Mouse (Mus musculus) hindbrain, postnatal 0 days (tissue): Measurements from ENCODE around the gene Hormad2. TPM values are rescaled to one million over a fixed set of nuclear protein-coding genes. Genes with fewer than 3 reads are reported as not detected.

Source experiments
- ATAC-seq: fragments of 200-750 bp; cut with Nextera tagmentation; 2 replicates; pipeline ENCODE4 v1.8.0; 2017; ENCODE audit warnings: mild to moderate bottlenecking, moderate TSS enrichment, moderate library complexity
- DNase-seq: peaks from one replicate; pipeline ENCODE4 v3.0.0-alpha.2; 2015; ENCODE audit warnings: low spot score
- H3K27ac ChIP-seq: fragments of 300-500 bp; sonication (generic); 2 replicates; pipeline ENCODE4 v1.5.1; 2014; ENCODE audit warnings: mild to moderate bottlenecking
- H3K27me3 ChIP-seq: fragments of 300-500 bp; sonication (generic); 2 replicates; pipeline ENCODE4 v1.6.1; 2014; ENCODE audit warnings: low read length, mixed read lengths; ENCODE audit not compliant: insufficient read depth
- H3K36me3 ChIP-seq: fragments of 300-500 bp; sonication (generic); 2 replicates; pipeline ENCODE4 v1.6.1; 2014; ENCODE audit warnings: low read length, mixed read lengths; ENCODE audit not compliant: insufficient read depth
- H3K4me1 ChIP-seq: fragments of 300-500 bp; sonication (generic); 2 replicates; pipeline ENCODE4 v1.6.1; 2014; ENCODE audit warnings: antibody characterized with exemption, low read length, mixed read lengths; ENCODE audit not compliant: insufficient read depth
- H3K4me2 ChIP-seq: fragments of 300-500 bp; sonication (generic); 2 replicates; pipeline ENCODE4 v1.6.1; 2014; ENCODE audit warnings: low read depth, mild to moderate bottlenecking, low read length, moderate library complexity, mixed read lengths
- H3K4me3 ChIP-seq: fragments of 300-500 bp; sonication (generic); 2 replicates; pipeline ENCODE4 v1.5.1; 2014; ENCODE audit warnings: low read length
- H3K9ac ChIP-seq: fragments of 300-500 bp; sonication (generic); replicated peaks from 2 replicates; pipeline ENCODE4 v1.6.1; 2014; ENCODE audit warnings: mild to moderate bottlenecking, low read length, moderate library complexity, mixed read lengths
- H3K9me3 ChIP-seq: fragments of 300-500 bp; sonication (generic); 2 replicates; pipeline ENCODE4 v1.6.1; 2016; ENCODE audit warnings: low read length, mixed read lengths
- CTCF ChIP-seq: IDR thresholded peaks from 2 replicates; pipeline ENCODE4 v1.5.1; 2016; ENCODE audit warnings: antibody characterized with exemption, control low read depth, low read depth
- WGBS: fragments of 180-500 bp; shearing (Covaris S2); extraction: QIAGEN DNeasy Blood & Tissue Kit; methylation state at CpG from one replicate; pipeline ENCODE4 v1.1.7; 2014; 5-methylcytosine and 5-hydroxymethylcytosine counted together
- polyA plus RNA-seq: library from polyadenylated mRNA; unstranded; fragments of >200 nt; fragmentation: Nextera tagmentation; extraction: Ambion mirVana; gene quantifications from 2 replicates; pipeline ENCODE4 v1.2.1, GENCODE M21; 2015
- total RNA-seq: library from RNA; depleted of rRNA; stranded (reverse); fragments of >200 nt; gene quantifications from 2 replicates; pipeline ENCODE4 v1.2.3, GENCODE M21; 2014; rRNA removed

Gene Hormad2
- total RNA-seq (not detected in 2 replicates), polyA plus RNA-seq (not detected in 2 replicates)

GRCm38 (mm10) chr11:4440978-4441377, at the start of gene Hormad2:
Gene Hormad2 (minus strand): TSS chr11:4441105.
- TF ChIP-seq CTCF, result no peak

GRCm38 (mm10) chr11:4489207-4489606, 48.3 kb upstream of the Hormad2 start:
- Histone ChIP-seq H3K4me1 (no peaks in the 10 kb centered on the region), H3K4me2 (no peak overlapping the region), H3K9me3 (no peaks in the 10 kb centered on the region), H3K4me3 (no peak overlapping the region), H3K27me3 (no peaks in the 10 kb centered on the region), H3K27ac (no peak overlapping the region), H3K36me3 (peaks cover 70% of the 10 kb centered on the region), H3K9ac (no peak overlapping the region)
- no peak for TF ChIP-seq CTCF
- WGBS, result 92% methylated on average over 4 of the region's 4 CpGs
- ATAC-seq (no peak), DNase-seq (no peak)

More at GRCm38 (mm10) chr11:4440978-4441377, at the start of gene Hormad2:
- Histone ChIP-seq H3K4me2 (no peak within 1 kb of the TSS), H3K9ac (no peak within 1 kb of the TSS), H3K4me3 (no peak within 1 kb of the TSS), H3K36me3 (no peaks in the 10 kb centered on the region), H3K9me3 (no peaks in the 10 kb centered on the region), H3K4me1 (no peaks in the 10 kb centered on the region), H3K27me3 (no peaks in the 10 kb centered on the region), H3K27ac (no peak within 1 kb of the TSS)
- ATAC-seq (no peak), DNase-seq (no peak)
- 51% methylated on average over 19 of the region's 19 CpGs for WGBS

DNA sequence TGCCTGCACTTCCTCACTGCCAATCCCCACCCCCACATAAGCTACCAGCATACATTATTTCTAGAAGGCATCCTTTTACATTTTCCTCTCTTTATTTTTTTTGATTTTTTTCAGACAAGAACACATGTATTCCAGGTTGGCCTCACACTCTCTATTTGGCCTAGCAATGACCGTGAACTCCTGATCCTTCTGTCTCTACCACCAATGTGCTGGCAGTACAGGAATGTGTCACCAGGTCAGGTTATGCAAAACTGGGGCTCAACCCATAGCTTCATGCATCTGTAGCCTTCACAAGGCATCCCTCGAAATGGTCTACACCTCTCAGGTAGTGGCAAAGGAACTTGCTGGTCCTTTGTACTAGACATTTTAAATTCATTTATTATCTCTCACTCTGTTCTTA, 47.9 kb upstream of the Hormad2 start:
- no peak for TF ChIP-seq CTCF
- H3K9me3 ChIP-seq, result no peaks in the 10 kb centered on the region
- 100% methylated on average over 2 of the region's 2 CpGs for WGBS
- no peak overlapping the region for H3K27ac ChIP-seq
- H3K36me3 ChIP-seq, result peaks cover 70% of the 10 kb centered on the region
- ATAC-seq (no peak), DNase-seq (no peak)
- no peak overlapping the region for H3K4me2 ChIP-seq
- no peak overlapping the region for H3K9ac ChIP-seq
- no peaks in the 10 kb centered on the region for H3K27me3 ChIP-seq
- no peaks in the 10 kb centered on the region for H3K4me1 ChIP-seq
- no peak overlapping the region for H3K4me3 ChIP-seq

DNA sequence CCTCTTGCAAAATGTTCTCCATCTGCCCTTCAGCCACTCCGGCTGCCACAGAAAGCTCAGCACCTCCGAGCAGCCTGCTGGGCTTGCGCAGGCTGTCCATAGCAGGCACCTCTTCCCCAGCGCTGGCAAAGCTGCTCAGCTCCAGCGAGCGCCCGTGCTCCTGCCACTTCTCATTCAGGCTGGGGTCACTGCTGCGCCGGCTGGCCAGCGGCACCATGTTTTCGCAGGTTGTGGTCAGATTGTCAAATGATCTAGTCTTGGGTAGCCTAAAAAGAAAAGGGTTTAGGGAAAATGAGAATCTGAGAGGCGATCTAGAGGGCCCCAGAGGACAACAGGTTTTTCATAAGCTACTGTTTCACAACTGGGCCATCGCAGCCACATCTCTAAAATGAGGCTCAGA, 47.5 kb upstream of the Hormad2 start:
- Histone ChIP-seq H3K27ac (no peak overlapping the region), H3K4me1 (no peaks in the 10 kb centered on the region), H3K4me2 (no peak overlapping the region), H3K36me3 (peaks cover 71% of the 10 kb centered on the region), H3K9me3 (no peaks in the 10 kb centered on the region), H3K9ac (no peak overlapping the region), H3K4me3 (no peak overlapping the region), H3K27me3 (no peaks in the 10 kb centered on the region)
- DNase-seq, result no peak
- 96% methylated on average over 13 of the region's 13 CpGs for WGBS
- no peak for ATAC-seq
- no peak for TF ChIP-seq CTCF

DNA sequence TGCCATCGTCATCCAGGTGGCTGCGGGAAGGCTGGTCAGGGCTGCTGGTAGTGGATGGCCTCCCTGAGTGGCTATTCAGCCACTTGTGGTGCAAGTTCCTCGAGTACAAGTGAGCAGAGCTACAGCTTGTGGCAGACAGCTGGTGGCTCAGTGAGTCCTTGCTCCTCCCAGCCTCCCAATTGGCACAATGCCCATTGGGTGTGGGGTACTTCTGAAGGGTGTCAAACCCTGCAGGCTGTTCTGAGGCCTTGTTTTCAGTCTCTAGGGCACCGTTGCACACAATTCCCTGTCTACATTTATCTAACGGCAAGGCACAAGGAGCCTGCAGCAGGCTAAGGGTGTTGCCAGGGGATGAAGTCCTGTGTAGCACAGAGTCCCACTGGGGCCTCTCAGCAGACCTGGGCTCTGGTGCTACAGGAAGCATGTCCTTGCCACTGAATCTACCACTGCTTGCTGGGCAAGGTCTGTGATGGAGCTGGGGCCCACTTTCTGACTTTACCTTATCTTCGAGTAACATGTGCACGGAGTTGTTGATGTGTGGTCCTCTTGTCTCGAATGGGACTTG, 46.6 kb upstream of the Hormad2 start:
- Histone ChIP-seq H3K27me3 (no peaks in the 10 kb centered on the region), H3K27ac (no peak overlapping the region), H3K9me3 (no peaks in the 10 kb centered on the region), H3K4me1 (no peaks in the 10 kb centered on the region), H3K4me3 (no peak overlapping the region), H3K4me2 (no peak overlapping the region), H3K9ac (no peak overlapping the region), H3K36me3 (peaks cover 76% of the 10 kb centered on the region)
- peak; percentile 59 for ATAC-seq
- 63% methylated on average over 8 of the region's 8 CpGs for WGBS
- no peak for TF ChIP-seq CTCF
- peak; percentile 72 for DNase-seq

GRCm38 (mm10) chr11:4484541-4484940, 43.6 kb upstream of the Hormad2 start:
- no peak overlapping the region for H3K4me3 ChIP-seq
- H3K27ac ChIP-seq, result no peak overlapping the region
- ATAC-seq, result no peak
- no peaks in the 10 kb centered on the region for H3K9me3 ChIP-seq
- no peaks in the 10 kb centered on the region for H3K27me3 ChIP-seq
- no peak for DNase-seq
- H3K4me2 ChIP-seq, result no peak overlapping the region
- no peaks in the 10 kb centered on the region for H3K4me1 ChIP-seq
- no peak for TF ChIP-seq CTCF
- H3K9ac ChIP-seq, result no peak overlapping the region
- 89% methylated on average over 5 of the region's 5 CpGs for WGBS
- peaks cover 75% of the 10 kb centered on the region for H3K36me3 ChIP-seq

DNA sequence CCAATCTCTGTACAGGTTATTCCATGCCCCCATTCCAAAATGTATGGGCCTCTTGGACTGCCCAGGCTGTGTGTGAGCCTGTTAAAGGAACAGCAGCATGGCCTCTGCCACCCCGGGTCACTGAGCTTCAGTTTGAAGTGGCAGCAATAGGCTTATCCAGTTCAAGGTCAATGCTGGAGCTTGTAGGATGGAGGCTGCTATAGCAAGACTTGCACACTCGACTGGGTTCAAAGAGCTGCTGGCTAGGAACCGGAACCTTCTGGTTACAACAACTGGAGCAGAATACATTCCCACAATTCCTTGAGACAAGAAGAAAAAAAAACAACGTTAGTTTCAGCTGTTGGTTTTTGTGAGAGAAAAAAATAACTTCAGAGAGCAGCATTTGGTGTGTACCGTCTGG, 41.7 kb upstream of the Hormad2 start:
- peaks cover 66% of the 10 kb centered on the region for H3K36me3 ChIP-seq
- DNase-seq (no peak), ATAC-seq (no peak)
- H3K27me3 ChIP-seq, result no peaks in the 10 kb centered on the region
- no peaks in the 10 kb centered on the region for H3K4me1 ChIP-seq
- H3K4me3 ChIP-seq, result no peak overlapping the region
- no peak overlapping the region for H3K4me2 ChIP-seq
- no peak overlapping the region for H3K27ac ChIP-seq
- no peak for TF ChIP-seq CTCF
- H3K9me3 ChIP-seq, result no peaks in the 10 kb centered on the region
- H3K9ac ChIP-seq, result no peak overlapping the region
- 84% methylated on average over 5 of the region's 5 CpGs for WGBS
